ENCODE assay signal across 8 mouse cellular contexts in the genomic region with DNA sequence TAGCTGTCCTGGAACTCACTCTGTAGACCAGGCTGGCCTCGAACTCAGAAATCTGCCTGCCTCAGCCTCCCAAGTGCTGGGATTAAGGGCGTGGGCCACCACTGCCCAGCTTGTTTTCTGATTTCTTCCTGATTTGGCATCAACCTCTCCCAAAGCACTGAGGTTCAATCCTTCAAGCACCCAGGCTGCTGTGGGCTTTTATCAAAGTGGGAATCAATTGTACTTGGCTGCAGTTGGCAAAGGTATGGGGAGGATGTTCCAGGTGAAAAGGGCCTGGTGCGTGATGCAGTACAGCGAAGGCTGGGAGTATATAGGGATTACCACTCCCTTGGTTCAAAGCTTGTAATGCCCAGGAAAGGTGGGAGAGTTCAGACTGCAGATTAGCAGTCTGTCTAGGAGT. TPM values are rescaled to one million over a fixed set of nuclear protein-coding genes. Genes with fewer than 3 reads are reported as not detected.
DNase-seq lines count a peak whose midpoint lies in the region; ATAC-seq and TF ChIP-seq lines count a peak whose summit lies in the region.

No protein-coding gene starts in this region.

- H3K27ac ChIP-seq in kidney, embryonic 15.5 days = peak overlapping the region; percentile 27; the same call in 1 of the 2 replicates
- 0 out of 2 replicates have a peak overlapping the region, but pooled peaks have one; percentile 87 for H3K27ac ChIP-seq in embryonic facial prominence, embryonic 12.5 days
- H3K27ac ChIP-seq in hindbrain, postnatal 0 days = no peak overlapping the region
- H3K27ac ChIP-seq in midbrain, embryonic 14.5 days (replicated peaks; ENCODE audit: low read depth, low read length) = no peak overlapping the region

- peaks cover 29% of the 10 kb centered on the region for H3K36me3 ChIP-seq in kidney, embryonic 15.5 days
- H3K36me3 ChIP-seq in embryonic facial prominence, embryonic 12.5 days = peaks cover 30% of the 10 kb centered on the region
- no peaks in the 10 kb centered on the region for H3K36me3 ChIP-seq in hindbrain, postnatal 0 days (ENCODE audit: insufficient read depth, low read length)
- 0 out of 2 replicates have a peak, but pooled peaks cover 4% of the 10 kb centered on the region for H3K36me3 ChIP-seq in midbrain, embryonic 14.5 days (ENCODE audit: control insufficient read depth, insufficient read depth, low read length)

- peaks cover 49% of the 10 kb centered on the region for H3K4me1 ChIP-seq in kidney, embryonic 15.5 days
- peaks cover 38% of the 10 kb centered on the region for H3K4me1 ChIP-seq in embryonic facial prominence, embryonic 12.5 days
- H3K4me1 ChIP-seq in hindbrain, postnatal 0 days (ENCODE audit: insufficient read depth, low read length) = peaks cover 18% of the 10 kb centered on the region
- peaks cover 23% of the 10 kb centered on the region for H3K4me1 ChIP-seq in midbrain, embryonic 14.5 days (ENCODE audit: control insufficient read depth, insufficient read depth, low read length)

- no peak for TF ChIP-seq CTCF in hindbrain, postnatal 0 days (IDR thresholded peaks at IDR 0.05; ENCODE audit: low read depth)

- DNase-seq in kidney, postnatal 25 days = no peak
- DNase-seq in hindbrain, postnatal 0 days (ENCODE audit: low spot score) = no peak
- DNase-seq in midbrain, embryonic 14.5 days = no peak
- no peak for DNase-seq in frontal cortex, postnatal 14 days (ENCODE audit: low spot score in 2 of 2)
- no peak for DNase-seq in cerebellum, adult 11 months
- no peak for DNase-seq in right cerebral cortex, postnatal 4 days

- peak overlapping the region; percentile 85 for H3K4me2 ChIP-seq in kidney, embryonic 15.5 days
- H3K4me2 ChIP-seq in embryonic facial prominence, embryonic 12.5 days (replicated peaks) = peak overlapping the region; percentile 65; the same call in 1 of the 2 replicates
- H3K4me2 ChIP-seq in hindbrain, postnatal 0 days (ENCODE audit: low read depth, low read length) = peak overlapping the region; percentile 97; the same call in 1 of the 2 replicates
- peak overlapping the region; percentile 93 for H3K4me2 ChIP-seq in midbrain, embryonic 14.5 days (ENCODE audit: low read length)

- no peak overlapping the region for H3K9ac ChIP-seq in kidney, embryonic 15.5 days
- H3K9ac ChIP-seq in embryonic facial prominence, embryonic 12.5 days = no peak overlapping the region
- H3K9ac ChIP-seq in hindbrain, postnatal 0 days (replicated peaks; ENCODE audit: low read length) = no peak overlapping the region
- no peak overlapping the region for H3K9ac ChIP-seq in midbrain, embryonic 14.5 days (replicated peaks; ENCODE audit: low read length)

- no peaks in the 10 kb centered on the region for H3K9me3 ChIP-seq in kidney, embryonic 15.5 days (replicated peaks)
- H3K9me3 ChIP-seq in embryonic facial prominence, embryonic 12.5 days = no peaks in the 10 kb centered on the region
- no peaks in the 10 kb centered on the region for H3K9me3 ChIP-seq in hindbrain, postnatal 0 days (ENCODE audit: low read length)
- H3K9me3 ChIP-seq in midbrain, embryonic 14.5 days (ENCODE audit: control insufficient read depth, low read length) = no peaks in the 10 kb centered on the region

- no peaks in the 10 kb centered on the region for H3K27me3 ChIP-seq in kidney, embryonic 15.5 days
- no peaks in the 10 kb centered on the region for H3K27me3 ChIP-seq in embryonic facial prominence, embryonic 12.5 days
- H3K27me3 ChIP-seq in hindbrain, postnatal 0 days (ENCODE audit: insufficient read depth, low read length) = no peaks in the 10 kb centered on the region
- no peaks in the 10 kb centered on the region for H3K27me3 ChIP-seq in midbrain, embryonic 14.5 days (ENCODE audit: control insufficient read depth, insufficient read depth, low read length)

- WGBS in kidney, embryonic 15.5 days = 58% methylated on average over 4 of the region's 4 CpGs
- WGBS in embryonic facial prominence, embryonic 12.5 days = 62% methylated on average over 4 of the region's 4 CpGs
- WGBS in hindbrain, postnatal 0 days = 54% methylated on average over 4 of the region's 4 CpGs
- 57% methylated on average over 4 of the region's 4 CpGs for WGBS in midbrain, embryonic 14.5 days

- peak overlapping the region; percentile 80 for H3K4me3 ChIP-seq in kidney, embryonic 15.5 days (replicated peaks)
- no peak overlapping the region for H3K4me3 ChIP-seq in embryonic facial prominence, embryonic 12.5 days
- 0 out of 2 replicates have a peak overlapping the region, but pooled peaks have one; percentile 57 for H3K4me3 ChIP-seq in hindbrain, postnatal 0 days (ENCODE audit: low read length)
- H3K4me3 ChIP-seq in midbrain, embryonic 14.5 days (replicated peaks; ENCODE audit: low read depth, low read length) = no peak overlapping the region

- ATAC-seq in kidney, embryonic 15.5 days (replicated peaks; ENCODE audit: low FRiP score) = no peak
- ATAC-seq in embryonic facial prominence, embryonic 12.5 days (ENCODE audit: insufficient number of reproducible peaks, insufficient read depth, low FRiP score, low TSS enrichment) = no peak
- no peak for ATAC-seq in hindbrain, postnatal 0 days
- ATAC-seq in midbrain, embryonic 14.5 days (ENCODE audit: low FRiP score, low TSS enrichment) = no peak

RNA-seq across cellular contexts. Expression of gene Mcm2, which starts 0.5 kb away (rescaled TPM):
- 145 and 158 TPM in 2 replicates for polyA plus RNA-seq in kidney, embryonic 15.5 days (2015; fragmentation: Nextera tagmentation; extraction: Ambion mirVana)
- polyA plus RNA-seq in embryonic facial prominence, embryonic 12.5 days (2016; fragmentation: Nextera tagmentation; extraction: Ambion mirVana) = 169 and 171 TPM in 2 replicates
- 35.3 and 37.0 TPM in 2 replicates for total RNA-seq in hindbrain, postnatal 0 days (2014; rRNA removed)
- 21.7 and 23.3 TPM in 2 replicates for polyA plus RNA-seq in hindbrain, postnatal 0 days (2015; fragmentation: Nextera tagmentation; extraction: Ambion mirVana)
- 22.2 and 39.0 TPM in 2 replicates for polyA plus RNA-seq in midbrain, embryonic 14.5 days (2014; fragmentation: Nextera tagmentation; extraction: Ambion mirVana)

RNA-seq across cellular contexts. Expression of gene Tpra1, which starts 3.0 kb away (rescaled TPM):
- 68.3 and 75.1 TPM in 2 replicates for polyA plus RNA-seq in kidney, embryonic 15.5 days (2015; fragmentation: Nextera tagmentation; extraction: Ambion mirVana)
- polyA plus RNA-seq in embryonic facial prominence, embryonic 12.5 days (2016; fragmentation: Nextera tagmentation; extraction: Ambion mirVana) = 86.3 and 90.6 TPM in 2 replicates
- total RNA-seq in hindbrain, postnatal 0 days (2014; rRNA removed) = 55.2 and 88.4 TPM in 2 replicates
- polyA plus RNA-seq in hindbrain, postnatal 0 days (2015; fragmentation: Nextera tagmentation; extraction: Ambion mirVana) = 49.4 and 56.0 TPM in 2 replicates
- 50.0 and 77.0 TPM in 2 replicates for polyA plus RNA-seq in midbrain, embryonic 14.5 days (2014; fragmentation: Nextera tagmentation; extraction: Ambion mirVana)

RNA-seq across cellular contexts. Expression of gene Podxl2, which starts 24.2 kb away (rescaled TPM):
- 43.2 and 55.0 TPM in 2 replicates for polyA plus RNA-seq in kidney, embryonic 15.5 days (2015; fragmentation: Nextera tagmentation; extraction: Ambion mirVana)
- polyA plus RNA-seq in embryonic facial prominence, embryonic 12.5 days (2016; fragmentation: Nextera tagmentation; extraction: Ambion mirVana) = 138 and 153 TPM in 2 replicates
- 1,247 and 1,290 TPM in 2 replicates for total RNA-seq in hindbrain, postnatal 0 days (2014; rRNA removed)
- polyA plus RNA-seq in hindbrain, postnatal 0 days (2015; fragmentation: Nextera tagmentation; extraction: Ambion mirVana) = 675 and 695 TPM in 2 replicates
- polyA plus RNA-seq in midbrain, embryonic 14.5 days (2014; fragmentation: Nextera tagmentation; extraction: Ambion mirVana) = 525 and 630 TPM in 2 replicates

RNA-seq across cellular contexts. Expression of gene Abtb1, which starts 57.3 kb away (rescaled TPM):
- polyA plus RNA-seq in kidney, embryonic 15.5 days (2015; fragmentation: Nextera tagmentation; extraction: Ambion mirVana) = 32.4 and 35.4 TPM in 2 replicates
- polyA plus RNA-seq in embryonic facial prominence, embryonic 12.5 days (2016; fragmentation: Nextera tagmentation; extraction: Ambion mirVana) = 28.8 and 33.7 TPM in 2 replicates
- total RNA-seq in hindbrain, postnatal 0 days (2014; rRNA removed) = 62.6 and 78.9 TPM in 2 replicates
- polyA plus RNA-seq in hindbrain, postnatal 0 days (2015; fragmentation: Nextera tagmentation; extraction: Ambion mirVana) = 31.5 and 34.8 TPM in 2 replicates
- 30.1 and 41.7 TPM in 2 replicates for polyA plus RNA-seq in midbrain, embryonic 14.5 days (2014; fragmentation: Nextera tagmentation; extraction: Ambion mirVana)

Comparison
In these comparisons a context has a peak if more than half of its experiments do, and no peak if none do; other contexts are left out.
1. H3K27ac ChIP-seq: peak in kidney, embryonic 15.5 days (single experiment) and embryonic facial prominence, embryonic 12.5 days (single experiment); none in hindbrain, postnatal 0 days (single experiment) and midbrain, embryonic 14.5 days (single experiment).
2. H3K4me3 ChIP-seq: peak in kidney, embryonic 15.5 days (single experiment) and hindbrain, postnatal 0 days (single experiment); none in embryonic facial prominence, embryonic 12.5 days (single experiment) and midbrain, embryonic 14.5 days (single experiment).
3. Peak in every context shown above with its lines, with median percentiles within 50 percentile points of each other: H3K4me2 ChIP-seq.